Mouse (Mus musculus): Measurements from ENCODE around the gene Gm5129. TPM values are rescaled to one million over a fixed set of nuclear protein-coding genes. Genes with fewer than 3 reads are reported as not detected.

Gene Gm5129
- 1.1 TPM for polyA plus RNA-seq (2017; shearing (Covaris generic))

DNA sequence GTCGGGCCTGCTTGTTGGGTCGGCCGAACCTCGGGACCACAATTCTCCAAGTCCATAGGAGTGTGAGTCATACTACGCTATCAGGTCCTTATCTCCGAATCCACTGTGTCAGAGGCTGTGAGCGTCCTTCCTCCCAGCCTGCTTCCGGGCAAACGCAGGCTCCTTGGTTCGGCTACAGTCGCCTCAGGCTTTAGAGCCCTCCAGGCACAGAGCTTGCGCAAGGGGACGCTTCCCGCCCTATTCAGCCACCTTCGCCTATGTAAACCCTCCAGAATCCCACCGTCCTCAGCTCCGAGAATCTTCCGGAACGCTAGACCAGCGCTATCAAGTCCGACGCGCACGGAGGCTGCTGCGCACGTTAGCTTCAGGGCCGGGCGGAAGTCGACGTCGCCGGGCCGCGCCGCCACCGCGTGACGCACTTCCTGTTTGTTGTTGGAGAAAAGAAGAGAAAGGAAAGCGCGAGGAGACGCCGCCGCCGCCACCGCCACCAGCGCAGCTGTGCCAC is at the start of gene Gm5129, which contains the start of gene Dnajb6:
Gene Gm5129, minus strand, starts transcription at position 380 of the 505 bp plus-strand sequence.
Gene Dnajb6, plus strand, starts transcription at position 132 of the 505 bp plus-strand sequence.

Other genes with a start within 250 kb of the Gm5129 start
- gene Ube3c, start 166.7 kb downstream of the Gm5129 start, polyA plus RNA-seq (2017; shearing (Covaris generic)), result 14.3 TPM
- 162 TPM for gene Dnajb6, start 248 bp downstream of the Gm5129 start, polyA plus RNA-seq (2017; shearing (Covaris generic))

Measured in CD4-positive, CD25-positive, alpha-beta regulatory T cell, adult 9 weeks (primary cell).